Mouse (Mus musculus) forebrain, embryonic 10.5 days (tissue): ENCODE data around the gene Anks1b. TPM values are rescaled to one million over a fixed set of nuclear protein-coding genes. Genes with fewer than 3 reads are reported as not detected.

Experiments
- DNase-seq: peaks from one replicate; pipeline ENCODE4 v3.0.0-alpha.2; 2017; ENCODE audit warnings: low spot score; ENCODE audit errors: extremely low spot score
- H3K27ac ChIP-seq: fragments of 300-500 bp; sonication (generic); 2 replicates; pipeline ENCODE4 v1.5.1; 2016; ENCODE audit warnings: mild to moderate bottlenecking
- H3K27me3 ChIP-seq: fragments of 300-500 bp; sonication (generic); 2 replicates; pipeline ENCODE4 v1.6.1; 2016; ENCODE audit warnings: mild to moderate bottlenecking; ENCODE audit not compliant: poor library complexity, severe bottlenecking
- H3K36me3 ChIP-seq: fragments of 300-500 bp; sonication (generic); replicated peaks from 2 replicates; pipeline ENCODE4 v1.6.1; 2016; ENCODE audit warnings: mild to moderate bottlenecking, moderate library complexity
- H3K4me1 ChIP-seq: fragments of 300-500 bp; sonication (generic); 2 replicates; pipeline ENCODE4 v1.6.1; 2016
- H3K4me3 ChIP-seq: fragments of 300-500 bp; sonication (generic); 2 replicates; pipeline ENCODE4 v1.5.1; 2016; ENCODE audit warnings: mild to moderate bottlenecking, moderate library complexity
- H3K9me3 ChIP-seq: fragments of 300-500 bp; sonication (generic); 2 replicates; pipeline ENCODE4 v1.6.1; 2016; ENCODE audit warnings: mild to moderate bottlenecking, moderate library complexity
- WGBS: fragments of 180-500 bp; shearing (Covaris S2); methylation state at CpG from one replicate; pipeline ENCODE4 v1.1.7; 2016; 5-methylcytosine and 5-hydroxymethylcytosine counted together
- polyA plus RNA-seq: library from polyadenylated mRNA; unstranded; fragments of >200 nt; fragmentation: Nextera tagmentation; extraction: Ambion mirVana; gene quantifications from 2 replicates; pipeline ENCODE4 v1.2.1, GENCODE M21; 2016

Anks1b gene
- polyA plus RNA-seq, 1 experiment from 2014 or later: 3.1 TPM

GRCm38 (mm10) chr10:90974491-90974890, 1101.2 kb downstream of the Anks1b start:
- Histone ChIP-seq H3K27me3 (peaks cover 23% of the 10 kb centered on the region), H3K9me3 (no peaks in the 10 kb centered on the region), H3K27ac (no peak overlapping the region), H3K4me1 (peaks cover 15% of the 10 kb centered on the region), H3K4me3 (no peak overlapping the region), H3K36me3 (no peaks in the 10 kb centered on the region)
- no peak for DNase-seq
- WGBS: 89% methylated on average over 6 of the region's 6 CpGs

GRCm38 (mm10) chr10:90981811-90982210, 1108.5 kb downstream of the Anks1b start:
- Histone ChIP-seq H3K4me1 (no peaks in the 10 kb centered on the region), H3K27me3 (no peaks in the 10 kb centered on the region), H3K36me3 (no peaks in the 10 kb centered on the region; the same call in 1 of the 2 replicates), H3K4me3 (no peak overlapping the region), H3K27ac (no peak overlapping the region), H3K9me3 (peaks cover 3% of the 10 kb centered on the region; the same call in 1 of the 2 replicates)
- no peak for DNase-seq
- WGBS: 94% methylated on average over 4 of the region's 4 CpGs

- Histone ChIP-seq H3K27me3 (no peaks in the 10 kb centered on the region), H3K9me3 (peaks cover 3% of the 10 kb centered on the region; the same call in 1 of the 2 replicates), H3K27ac (no peak overlapping the region), H3K36me3 (no peaks in the 10 kb centered on the region; the same call in 1 of the 2 replicates), H3K4me3 (no peak overlapping the region), H3K4me1 (no peaks in the 10 kb centered on the region)
- no peak for DNase-seq
- 94% methylated on average over 8 of the region's 8 CpGs for WGBS
These were observed 1109.7 kb downstream of the Anks1b start for GRCm38 (mm10) chr10:90983046-90983445.

- H3K9me3 ChIP-seq: no peaks in the 10 kb centered on the region
- no peak overlapping the region for H3K4me3 ChIP-seq
- no peaks in the 10 kb centered on the region for H3K4me1 ChIP-seq
- peaks cover 28% of the 10 kb centered on the region for H3K36me3 ChIP-seq
- 89% methylated on average over 6 of the region's 6 CpGs for WGBS
- no peak for DNase-seq
- no peaks in the 10 kb centered on the region for H3K27me3 ChIP-seq
- H3K27ac ChIP-seq: no peak overlapping the region
These were observed 1117.0 kb downstream of the Anks1b start for GRCm38 (mm10) chr10:90990340-90990739.

GRCm38 (mm10) chr10:90992237-90992636, 1118.9 kb downstream of the Anks1b start:
- Histone ChIP-seq H3K4me1 (no peaks in the 10 kb centered on the region), H3K4me3 (no peak overlapping the region), H3K27ac (no peak overlapping the region), H3K9me3 (no peaks in the 10 kb centered on the region), H3K27me3 (no peaks in the 10 kb centered on the region), H3K36me3 (peaks cover 44% of the 10 kb centered on the region)
- WGBS: 93% methylated on average over 6 of the region's 6 CpGs
- DNase-seq: no peak

GRCm38 (mm10) chr10:90993869-90994268, 1120.6 kb downstream of the Anks1b start:
- Histone ChIP-seq H3K27me3 (no peaks in the 10 kb centered on the region), H3K4me3 (no peak overlapping the region), H3K36me3 (peaks cover 53% of the 10 kb centered on the region), H3K9me3 (no peaks in the 10 kb centered on the region), H3K4me1 (no peaks in the 10 kb centered on the region), H3K27ac (no peak overlapping the region)
- WGBS: 89% methylated on average over 5 of the region's 5 CpGs
- DNase-seq: no peak

- no peak for DNase-seq
- 89% methylated on average over 5 of the region's 5 CpGs for WGBS
- no peaks in the 10 kb centered on the region for H3K27me3 ChIP-seq
- H3K4me1 ChIP-seq: no peaks in the 10 kb centered on the region
- no peak overlapping the region for H3K27ac ChIP-seq
- H3K9me3 ChIP-seq: no peaks in the 10 kb centered on the region
- peaks cover 47% of the 10 kb centered on the region for H3K36me3 ChIP-seq
- no peak overlapping the region for H3K4me3 ChIP-seq
These were observed 1126.6 kb downstream of the Anks1b start for GRCm38 (mm10) chr10:90999899-91000298.

GRCm38 (mm10) chr10:91001421-91001820, 1128.1 kb downstream of the Anks1b start:
- no peak for DNase-seq
- Histone ChIP-seq H3K36me3 (peaks cover 34% of the 10 kb centered on the region), H3K4me1 (no peaks in the 10 kb centered on the region), H3K27ac (no peak overlapping the region), H3K27me3 (no peaks in the 10 kb centered on the region), H3K9me3 (no peaks in the 10 kb centered on the region), H3K4me3 (no peak overlapping the region)
- 92% methylated on average over 13 of the region's 13 CpGs for WGBS

GRCm38 (mm10) chr10:91005858-91006538, 1132.7 kb downstream of the Anks1b start:
- 90% methylated on average over 12 of the region's 12 CpGs for WGBS
- Histone ChIP-seq H3K4me3 (no peak overlapping the region), H3K27me3 (no peaks in the 10 kb centered on the region), H3K27ac (no peak overlapping the region), H3K4me1 (no peaks in the 10 kb centered on the region), H3K36me3 (peaks cover 34% of the 10 kb centered on the region), H3K9me3 (no peaks in the 10 kb centered on the region)
- DNase-seq: no peak

Other genes with a start within 250 kb of the Anks1b start
- gene Scyl2, start 187.2 kb upstream of the Anks1b start, polyA plus RNA-seq: 7.8 and 8.5 TPM in 2 replicates
- gene Actr6, start 141.2 kb upstream of the Anks1b start, polyA plus RNA-seq: 37.5 and 38.3 TPM in 2 replicates
- gene Uhrf1bp1l, start 128.5 kb upstream of the Anks1b start, polyA plus RNA-seq: 31.2 and 33.3 TPM in 2 replicates